Mouse (Mus musculus) heart, adult 2 months (tissue): ENCODE measurements at regions not wholly inside any gene's neighbourhood (a gene's known extent, or its start where the extent isn't known, plus 50 kb on each side); places are given as distances from the start of the nearest gene placed in this dataset.

Source experiments
- CTCF ChIP-seq: fragments of 200-600 bp; IDR thresholded peaks from 2 replicates; pipeline ENCODE4 v1.8.1; 2022; ENCODE audit warnings: antibody characterized with exemption, mild to moderate bottlenecking, moderate library complexity
- EP300 ChIP-seq: fragments of 200-500 bp; IDR thresholded peaks from 2 replicates; pipeline ENCODE4 v1.6.1; 2011; ENCODE audit warnings: low read depth, low read length, control low read depth; ENCODE audit not compliant: insufficient read depth
- POLR2A ChIP-seq: fragments of 200-500 bp; IDR thresholded peaks from 2 replicates; pipeline ENCODE4 v1.6.1; 2011; ENCODE audit warnings: mild to moderate bottlenecking, low read depth, low read length, control low read depth; ENCODE audit not compliant: insufficient read depth

- no peak for TF ChIP-seq EP300
- no peak for TF ChIP-seq POLR2A
- TF ChIP-seq CTCF = no peak
These were observed 190.3 kb upstream of the Smarca2 start for GRCm38 (mm10) chr19:26414476-26415024.
